Mouse (Mus musculus) adrenal gland, postnatal 36 days (tissue): Measurements from ENCODE around the gene Fkbp3. TPM values are rescaled to one million over a fixed set of nuclear protein-coding genes. Genes with fewer than 3 reads are reported as not detected.
"Not testable (repeated sequence)": the region's sequence is repeated elsewhere in the genome, so short reads cannot be mapped to it uniquely, and the experiment has no call there.

Source experiments
- DNase-seq, 2 experiments: peaks; one replicate each; pipeline ENCODE4 v3.0.0; 2021; ENCODE audit warnings: mixed read lengths in 1 of 2
- long read RNA-seq, 2 experiments: library from polyadenylated mRNA; stranded (forward); transcript quantifications; one replicate each; pipeline ENCODE4 v2.0.0; 2021; ENCODE audit warnings: borderline sequencing depth in 2 of 2
- total RNA-seq, 2 experiments: library from RNA; stranded (reverse); gene quantifications; 2 replicates each; pipeline ENCODE4 v1.2.3; 2021

Fkbp3 gene
- 100 to 1,000 TPM; 107 to 113 TPM for total RNA-seq
- long read RNA-seq, experiment 1, transcript Fkbp3-201 (7 exons, 1,022 nt), result major isoform, 138 of 153 reads
- long read RNA-seq, experiment 1, partial matches to known transcripts, result 11 of 153 reads
- long read RNA-seq, experiment 1, other reads (novel, unspliced or antisense), result 3 of 153 reads
- long read RNA-seq, experiment 2, transcript Fkbp3-201 (7 exons, 1,022 nt), result major isoform, 46 of 48 reads
- long read RNA-seq, experiment 2, partial matches to known transcripts, result 1 of 48 reads
- long read RNA-seq, experiment 2, other reads (novel, unspliced or antisense), result 1 of 48 reads

GRCm38 (mm10) chr12:65073611-65074178 lies at the start of gene Fkbp3:
Gene Fkbp3 (minus strand): TSS chr12:65074007.
- DNase-seq, result peak; percentile 99

- no peak for DNase-seq
These were observed 45.6 kb upstream of the Fkbp3 start for GRCm38 (mm10) chr12:65119451-65119850.

- no peak for DNase-seq
These were observed 45.2 kb upstream of the Fkbp3 start for GRCm38 (mm10) chr12:65118968-65119367.

- DNase-seq, result not testable (repeated sequence)
These were observed 41.2 kb upstream of the Fkbp3 start for GRCm38 (mm10) chr12:65114978-65115377.

- no peak for DNase-seq
These were observed 40.1 kb upstream of the Fkbp3 start for GRCm38 (mm10) chr12:65113925-65114324.

- DNase-seq, result no peak
These were observed 39.0 kb upstream of the Fkbp3 start for GRCm38 (mm10) chr12:65112811-65113210.

GRCm38 (mm10) chr12:65111503-65111902 lies 37.7 kb upstream of the Fkbp3 start:
- no peak for DNase-seq

GRCm38 (mm10) chr12:65108746-65109145 lies 34.9 kb upstream of the Fkbp3 start:
- DNase-seq, result no peak

- no peak for DNase-seq
These were observed 3.1 kb upstream of the Fkbp3 start for GRCm38 (mm10) chr12:65076906-65077305.

GRCm38 (mm10) chr12:65075733-65076310 lies 2.0 kb upstream of the Fkbp3 start:
- DNase-seq, result no peak

- peak; percentile 93 to 94 for DNase-seq
These were observed 1.4 kb upstream of the Fkbp3 start, which contains the start of gene Fancm for GRCm38 (mm10) chr12:65075085-65075732. Gene Fancm (plus strand): TSS chr12:65075603.

- DNase-seq, result no peak
These were observed 844 bp upstream of the Fkbp3 start for GRCm38 (mm10) chr12:65074651-65075050.

GRCm38 (mm10) chr12:65072911-65073610 lies 746 bp downstream of the Fkbp3 start:
- no peak for DNase-seq

- DNase-seq, result no peak
These were observed 5.4 kb downstream of the Fkbp3 start for GRCm38 (mm10) chr12:65068409-65068808.

- DNase-seq, result no peak
These were observed 7.6 kb downstream of the Fkbp3 start for GRCm38 (mm10) chr12:65066234-65066633.

GRCm38 (mm10) chr12:65065241-65065640 lies 8.6 kb downstream of the Fkbp3 start:
- DNase-seq, result no peak

GRCm38 (mm10) chr12:65061082-65061481 lies 12.7 kb downstream of the Fkbp3 start:
- DNase-seq, result no peak

GRCm38 (mm10) chr12:65058203-65058602 lies 15.6 kb downstream of the Fkbp3 start:
- no peak for DNase-seq

GRCm38 (mm10) chr12:65048799-65049198 lies 25.0 kb downstream of the Fkbp3 start:
- no peak for DNase-seq

- DNase-seq, result peak; percentile 48 to 53
These were observed 36.3 kb downstream of the Fkbp3 start for GRCm38 (mm10) chr12:65037546-65037937.

- peak in 1 of 2 experiments; percentile 8 for DNase-seq
These were observed 36.8 kb downstream of the Fkbp3 start for GRCm38 (mm10) chr12:65036892-65037545.
